Mouse (Mus musculus): ENCODE data around the gene Sf3a1.

Gene Sf3a1

DNA sequence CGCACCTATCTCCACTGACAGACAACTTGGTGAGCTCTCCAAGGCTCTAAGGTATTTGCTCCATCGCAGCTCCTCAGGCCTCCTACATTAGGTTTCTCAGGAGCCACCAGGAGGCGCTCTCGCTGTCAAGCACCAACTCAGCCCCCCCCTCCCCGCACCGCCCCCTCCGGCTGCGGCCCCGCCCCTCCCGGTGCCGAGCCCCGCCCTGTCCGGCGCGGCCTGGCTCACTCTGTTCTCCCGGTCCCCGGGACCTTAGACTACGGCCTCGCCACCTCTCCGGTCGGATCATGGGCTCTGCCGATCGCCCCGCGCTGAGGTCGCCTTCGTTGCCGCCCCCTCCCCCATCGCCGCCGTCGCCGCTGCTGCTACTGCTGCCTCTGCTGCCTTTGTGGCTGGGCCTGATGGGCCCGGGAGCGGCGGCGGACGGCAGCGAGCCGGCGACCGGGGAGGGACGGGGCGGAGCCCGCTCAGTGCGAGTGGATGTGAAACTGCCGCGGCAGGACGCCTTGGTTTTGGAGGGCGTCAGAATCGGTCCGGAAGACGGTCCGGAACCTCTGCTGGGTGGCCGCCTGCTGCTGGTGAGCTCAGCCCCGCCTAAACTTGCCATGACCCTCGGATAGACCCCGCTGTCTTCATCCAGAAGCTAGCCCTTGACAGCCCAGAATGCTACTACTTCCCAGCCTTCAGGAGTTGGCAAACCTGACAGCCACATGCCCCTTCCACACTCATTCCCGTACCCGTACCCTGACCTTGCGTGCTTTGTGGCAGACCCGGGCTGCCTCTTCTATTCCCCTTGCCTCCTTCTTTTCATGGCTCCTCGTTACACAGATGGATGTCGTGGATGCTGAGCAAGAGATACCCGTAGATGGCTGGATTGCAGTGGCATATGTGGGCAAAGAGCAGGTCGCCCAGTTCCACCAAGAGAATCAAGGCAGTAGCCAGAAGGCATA, 24.9 kb upstream of the Sf3a1 start, which contains the start of gene Rnf215:
TSS of gene Rnf215 (plus strand) at position 217 of the 950 bp plus-strand sequence.
- DNase-seq (ENCODE audit: low read depth in 1 of 2, low spot score in 2 of 2): peak; percentile 48 to 75

DNA sequence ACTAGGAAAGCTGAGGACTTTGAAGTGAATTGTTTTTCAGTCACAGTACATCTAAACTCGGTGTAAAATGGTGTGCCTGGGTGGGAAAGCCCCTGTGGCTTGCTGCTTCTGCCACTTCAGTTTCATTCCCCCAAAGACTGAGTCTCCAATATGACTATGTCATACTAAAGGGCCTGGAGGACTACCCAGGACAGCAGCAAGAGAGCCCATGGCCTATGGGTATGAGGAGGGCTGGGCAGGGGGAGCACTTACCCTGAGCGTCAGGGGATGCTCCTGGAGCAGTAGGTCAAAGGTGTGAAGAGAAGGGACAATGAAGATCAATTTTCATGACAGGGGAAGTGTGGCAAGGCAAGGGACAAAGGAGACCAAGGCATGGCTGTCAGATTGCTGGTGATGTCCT, 21.2 kb upstream of the Sf3a1 start:
- no peak for DNase-seq (ENCODE audit: low read depth in 1 of 2, low spot score in 2 of 2)

DNA sequence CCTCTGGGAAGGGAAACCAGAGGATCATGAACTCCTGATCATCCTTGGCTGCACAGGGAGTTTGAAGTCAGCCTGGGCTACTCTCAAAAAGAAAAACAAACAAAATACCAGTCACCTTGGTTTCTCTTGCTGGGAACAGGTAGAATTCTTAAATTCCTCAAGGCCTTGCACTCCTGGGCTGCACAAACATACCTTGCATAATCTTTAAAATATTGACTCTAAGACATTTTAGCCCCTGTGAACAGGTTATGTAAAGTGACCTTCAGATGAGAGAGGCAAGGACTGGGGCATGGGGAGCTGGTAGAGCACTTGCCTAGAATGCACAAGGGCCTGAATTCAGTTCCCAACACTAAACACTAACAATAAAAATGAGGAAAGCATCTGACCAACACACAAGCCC, 18.6 kb upstream of the Sf3a1 start:
- no peak for DNase-seq (ENCODE audit: low read depth in 1 of 2, low spot score in 2 of 2)

DNA sequence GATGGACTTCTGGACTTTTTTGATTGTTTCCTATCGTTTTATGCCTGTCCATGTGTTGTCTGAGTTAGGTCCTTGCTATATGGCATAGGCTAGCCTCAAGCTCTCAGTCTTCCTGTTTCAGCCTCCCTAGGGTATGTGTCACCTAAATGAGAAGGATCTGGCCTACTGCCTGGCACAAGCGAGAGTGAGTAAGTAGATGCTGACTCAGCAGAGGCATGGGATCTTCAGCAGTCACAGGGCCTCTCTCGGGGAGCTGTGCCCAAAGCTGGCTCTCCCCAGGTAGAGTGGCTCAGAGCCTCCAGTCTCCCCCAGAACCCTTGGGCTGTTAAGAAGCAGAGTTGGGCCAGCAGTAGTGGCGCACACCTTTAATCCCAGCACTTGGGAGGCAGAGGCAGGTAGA, 17.8 kb upstream of the Sf3a1 start:
- no peak for DNase-seq (ENCODE audit: low read depth in 1 of 2, low spot score in 2 of 2)

DNA sequence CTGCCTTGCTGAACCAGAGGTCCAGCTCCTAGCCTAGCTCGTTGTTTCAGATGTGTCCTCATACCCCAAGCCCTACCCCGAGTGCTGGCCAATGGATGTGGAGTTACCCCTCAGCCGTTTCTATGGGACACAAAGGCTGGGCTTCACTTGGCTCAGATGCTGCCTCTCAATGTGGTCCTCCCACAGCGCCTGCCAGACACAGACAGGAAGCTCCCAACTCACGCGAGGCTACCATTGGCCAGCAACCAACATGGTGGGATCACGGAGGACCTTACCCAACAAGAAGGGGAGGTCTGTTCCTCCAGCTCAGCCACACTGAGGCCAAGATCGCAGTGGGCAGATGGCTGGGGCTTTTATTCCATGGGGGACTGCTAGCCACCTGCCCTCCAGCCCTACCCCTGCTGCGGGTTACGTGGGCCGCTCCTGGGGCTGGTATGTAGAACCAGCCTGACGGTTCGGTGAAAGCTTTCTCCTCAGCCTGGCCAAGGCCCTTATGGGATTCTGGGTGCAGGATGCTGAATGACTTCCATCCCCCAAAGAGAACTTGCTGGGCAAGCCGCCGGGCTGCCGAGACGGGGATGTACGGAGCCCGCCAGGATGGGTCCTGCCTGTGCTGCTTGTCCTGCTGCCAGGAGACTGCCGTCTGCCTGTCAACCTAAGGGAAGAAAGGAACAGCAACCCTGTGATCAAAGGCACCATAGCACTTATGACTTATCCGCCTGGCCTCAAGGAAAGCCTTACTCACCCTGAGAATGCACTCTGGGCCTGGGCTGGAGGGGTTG, 16.7 kb upstream of the Sf3a1 start:
- no peak for DNase-seq (ENCODE audit: low read depth in 1 of 2, low spot score in 2 of 2)

DNA sequence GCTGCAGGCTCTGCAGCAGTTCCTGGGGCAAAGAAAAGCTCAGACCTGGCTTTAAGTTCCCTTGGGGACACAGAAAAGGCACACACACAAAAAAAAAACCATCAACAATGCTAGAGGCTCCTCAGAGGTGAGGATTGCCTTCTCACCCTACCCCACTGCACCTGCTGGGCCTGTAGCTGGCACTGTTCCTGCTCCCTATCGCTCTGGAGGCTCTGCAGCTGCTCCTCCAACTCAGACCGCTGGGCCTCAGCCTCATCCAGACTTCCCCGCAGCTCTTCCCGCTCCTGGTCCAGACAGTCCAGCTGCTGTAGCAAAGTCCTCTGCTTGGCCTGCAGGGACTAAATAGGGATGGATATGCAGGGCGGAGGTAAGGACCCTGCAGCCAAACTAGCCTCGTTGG, 13.8 kb upstream of the Sf3a1 start:
- DNase-seq (ENCODE audit: low read depth in 1 of 2, low spot score in 2 of 2): no peak

DNA sequence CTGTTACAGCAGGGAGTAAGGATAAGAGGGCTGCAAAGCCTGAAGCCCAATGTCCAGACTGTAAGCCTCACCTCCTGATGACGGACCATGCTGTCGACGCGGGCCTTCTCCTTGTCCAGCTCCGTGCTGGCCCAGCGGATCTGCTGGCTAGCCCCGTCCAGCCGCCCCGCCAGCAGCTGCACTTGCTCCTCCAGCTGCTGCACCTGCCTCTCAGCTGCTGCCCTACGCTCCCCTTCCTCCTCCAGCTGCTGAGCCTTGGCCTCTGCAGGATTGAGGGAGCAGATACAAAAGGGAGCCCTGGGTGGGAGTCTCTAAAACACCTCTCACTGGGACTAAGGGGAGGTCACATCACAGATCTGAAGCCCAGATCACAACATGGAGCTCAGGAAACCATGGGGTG, 13.1 kb upstream of the Sf3a1 start:
- DNase-seq (ENCODE audit: low read depth in 1 of 2, low spot score in 2 of 2): no peak

DNA sequence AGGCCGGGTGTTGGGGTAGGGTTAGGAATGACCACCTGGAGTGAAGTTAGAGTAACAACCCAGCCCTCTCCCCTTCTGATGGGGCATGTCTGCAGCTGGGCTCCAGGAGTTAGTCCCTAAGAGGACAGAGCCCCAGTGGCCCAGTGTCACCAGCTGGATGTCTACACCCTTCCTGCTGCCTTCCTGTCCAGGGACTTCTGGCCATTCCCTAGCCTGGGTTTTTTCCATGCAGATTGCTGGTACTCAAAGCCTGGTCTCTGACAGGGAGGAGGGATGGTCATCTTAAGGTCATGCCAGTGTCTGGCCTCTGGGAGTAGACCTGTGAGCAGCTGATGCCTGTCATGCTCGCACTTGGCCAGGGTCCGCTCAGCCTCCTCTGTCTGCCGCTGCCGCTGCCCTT, 12.0 kb upstream of the Sf3a1 start:
- no peak for DNase-seq (ENCODE audit: low read depth in 1 of 2, low spot score in 2 of 2)

DNA sequence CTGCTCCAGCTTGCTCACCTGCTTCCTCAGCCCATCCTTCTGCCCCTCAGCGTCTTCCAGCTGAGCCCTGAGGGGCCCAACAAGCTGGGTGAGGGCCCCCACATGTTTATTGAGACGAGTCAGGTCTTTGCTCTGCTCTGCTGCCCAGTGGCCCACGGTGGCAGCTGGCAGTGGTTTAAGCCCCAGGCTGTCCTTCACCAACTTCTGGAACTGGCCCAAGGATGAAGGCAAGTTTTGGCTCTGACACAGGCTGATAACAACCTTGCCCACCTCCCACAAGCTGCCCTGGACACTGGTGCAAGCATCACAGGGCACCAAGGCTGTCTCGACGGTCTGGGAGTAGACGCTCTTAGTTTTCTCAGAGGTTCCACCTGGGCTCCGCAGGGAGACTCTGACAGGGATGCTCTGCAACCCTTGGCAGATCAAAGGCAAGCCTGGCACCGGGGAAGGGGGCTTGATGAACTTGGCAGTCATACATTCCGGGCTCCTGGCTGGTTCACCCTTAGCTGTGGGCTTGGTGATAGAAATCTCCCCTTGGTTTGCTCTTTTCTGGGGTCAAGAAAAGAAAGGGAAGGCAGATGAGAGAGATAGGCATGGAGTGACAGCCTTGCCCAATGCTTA, 11.5 kb upstream of the Sf3a1 start:
- DNase-seq (ENCODE audit: low read depth in 1 of 2, low spot score in 2 of 2): no peak

DNA sequence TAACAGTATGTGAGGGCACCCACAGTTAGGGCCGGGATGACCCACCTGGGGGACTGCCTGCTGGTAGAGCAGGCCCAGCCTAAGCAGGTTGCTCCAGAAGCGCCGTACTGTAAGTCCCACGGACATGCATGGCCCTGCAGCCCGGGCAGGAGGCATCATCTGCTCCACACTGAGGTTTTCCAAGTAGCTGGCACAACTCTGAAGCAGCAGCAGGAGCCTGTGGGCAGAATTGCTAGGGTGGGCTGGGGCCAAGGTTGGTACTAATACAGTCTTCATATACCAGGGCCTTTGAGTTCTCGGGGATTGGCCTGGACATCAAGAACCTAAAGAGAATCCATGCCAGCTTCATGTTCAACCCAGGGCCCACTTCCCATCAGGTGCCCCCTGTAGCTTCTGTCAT, 10.3 kb upstream of the Sf3a1 start:
- DNase-seq (ENCODE audit: low read depth in 1 of 2, low spot score in 2 of 2): no peak

DNA sequence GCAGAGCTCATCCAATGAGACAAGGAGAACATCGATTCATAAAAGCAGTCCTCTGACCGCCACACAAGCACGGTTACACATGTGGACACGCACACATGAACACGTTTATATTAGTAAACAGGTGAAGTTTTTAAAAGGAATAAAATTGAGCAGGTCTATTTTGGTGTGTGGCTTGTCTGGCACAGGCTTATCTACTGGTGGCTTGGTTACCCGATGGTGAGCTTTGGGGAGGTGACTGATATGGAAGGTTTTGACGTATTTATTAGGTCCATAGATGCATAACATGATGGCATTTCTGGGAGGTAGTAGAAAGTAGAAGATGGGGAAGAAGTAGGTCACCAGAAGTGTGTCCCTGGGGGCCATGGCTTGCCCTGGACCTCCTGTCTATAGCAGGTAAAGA, 6.5 kb upstream of the Sf3a1 start:
- no peak for DNase-seq (ENCODE audit: low read depth in 1 of 2, low spot score in 2 of 2)

DNA sequence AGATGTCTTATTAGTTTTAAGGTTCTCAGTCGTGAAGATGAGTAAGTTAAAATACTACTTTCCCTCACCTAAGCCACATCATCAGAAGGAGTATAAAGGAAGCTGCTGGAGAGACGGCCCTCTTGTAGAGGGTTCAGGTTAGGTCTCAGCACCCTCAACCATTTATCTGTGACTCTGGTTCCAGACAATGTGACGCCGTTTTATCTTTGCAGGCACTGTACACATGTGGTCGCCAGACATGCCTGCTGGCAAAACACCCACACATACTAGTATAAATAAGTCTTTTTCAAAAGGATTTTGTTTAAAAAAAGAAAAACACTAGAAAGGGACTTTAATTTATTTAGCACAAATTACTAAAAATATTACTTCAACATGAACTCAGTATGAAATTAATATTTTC, 4.5 kb upstream of the Sf3a1 start:
- DNase-seq (ENCODE audit: low read depth in 1 of 2, low spot score in 2 of 2): no peak

DNA sequence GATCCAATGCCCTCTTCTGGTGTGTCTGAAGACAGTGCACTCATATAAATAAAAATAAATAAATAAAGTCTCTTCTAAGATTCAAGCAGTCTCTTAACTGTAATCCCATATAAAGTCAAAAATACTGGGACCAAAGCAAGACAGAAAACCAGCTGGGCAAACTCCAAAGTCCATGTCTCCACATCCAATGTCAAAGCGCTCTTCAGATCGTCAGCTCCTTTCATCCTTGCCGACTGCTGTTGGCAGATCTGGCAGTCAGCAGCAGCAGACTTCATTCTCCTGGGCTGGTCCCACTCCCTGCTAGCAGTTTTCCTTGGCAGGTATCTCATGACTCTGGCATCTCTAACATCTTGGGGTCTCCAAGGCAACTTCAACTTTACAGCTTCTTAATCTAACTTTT, 1.5 kb upstream of the Sf3a1 start:
- DNase-seq (ENCODE audit: low read depth in 1 of 2, low spot score in 2 of 2): no peak

DNA sequence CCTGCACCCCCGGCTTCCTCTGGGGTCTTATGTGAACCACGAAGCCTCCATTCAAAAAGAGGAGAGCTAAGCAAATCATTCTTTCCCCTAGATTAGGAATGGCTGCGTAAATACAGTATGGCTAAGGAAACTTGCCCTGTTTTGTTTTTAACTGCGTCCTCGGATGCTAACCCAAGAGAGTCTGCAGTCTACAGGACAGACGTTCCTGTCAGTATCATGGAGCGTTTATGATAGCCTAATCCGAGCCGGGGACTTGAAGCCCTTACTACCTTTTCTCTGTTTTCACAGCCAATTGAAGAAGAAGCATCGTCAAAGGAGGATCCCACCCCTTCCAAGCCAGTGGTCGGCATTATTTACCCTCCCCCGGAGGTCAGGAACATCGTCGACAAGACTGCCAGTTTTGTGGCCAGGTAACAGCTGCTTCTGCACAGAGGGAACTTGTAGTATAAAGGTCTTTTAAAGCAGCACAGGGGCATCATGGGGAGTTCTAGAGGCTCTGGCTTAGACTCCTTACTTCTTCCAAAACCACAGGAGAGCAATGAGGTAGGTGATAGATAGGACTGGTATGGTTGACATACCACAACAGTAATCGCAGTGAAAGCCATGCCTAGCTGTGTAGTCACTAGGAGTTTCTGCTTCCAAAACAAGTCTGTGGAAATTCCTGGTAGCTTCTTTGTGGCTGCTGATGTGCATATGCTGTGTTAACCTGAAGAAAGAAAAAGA, 769 bp downstream of the Sf3a1 start:
- DNase-seq (ENCODE audit: low read depth in 1 of 2, low spot score in 2 of 2): no peak

DNA sequence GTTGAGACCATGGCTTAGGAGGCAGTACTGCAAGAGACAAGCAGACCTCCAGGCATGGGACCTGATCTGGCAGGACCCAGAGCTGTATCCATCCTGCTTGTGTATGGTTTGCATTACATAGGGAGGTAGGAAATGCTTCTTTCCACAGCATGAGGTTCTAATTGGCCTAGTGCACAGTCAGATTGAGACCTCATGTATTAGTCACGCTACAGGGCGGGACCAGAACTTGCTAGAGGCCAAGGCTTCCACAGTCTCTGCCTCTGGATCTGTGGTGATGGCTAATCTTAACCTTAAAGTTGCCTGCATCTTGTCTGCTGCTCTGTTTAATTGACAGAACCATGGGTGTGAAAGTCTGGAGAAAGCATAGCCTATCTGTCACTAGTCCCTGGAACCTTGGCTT, 4.6 kb downstream of the Sf3a1 start:
- DNase-seq (ENCODE audit: low read depth in 1 of 2, low spot score in 2 of 2): no peak

DNA sequence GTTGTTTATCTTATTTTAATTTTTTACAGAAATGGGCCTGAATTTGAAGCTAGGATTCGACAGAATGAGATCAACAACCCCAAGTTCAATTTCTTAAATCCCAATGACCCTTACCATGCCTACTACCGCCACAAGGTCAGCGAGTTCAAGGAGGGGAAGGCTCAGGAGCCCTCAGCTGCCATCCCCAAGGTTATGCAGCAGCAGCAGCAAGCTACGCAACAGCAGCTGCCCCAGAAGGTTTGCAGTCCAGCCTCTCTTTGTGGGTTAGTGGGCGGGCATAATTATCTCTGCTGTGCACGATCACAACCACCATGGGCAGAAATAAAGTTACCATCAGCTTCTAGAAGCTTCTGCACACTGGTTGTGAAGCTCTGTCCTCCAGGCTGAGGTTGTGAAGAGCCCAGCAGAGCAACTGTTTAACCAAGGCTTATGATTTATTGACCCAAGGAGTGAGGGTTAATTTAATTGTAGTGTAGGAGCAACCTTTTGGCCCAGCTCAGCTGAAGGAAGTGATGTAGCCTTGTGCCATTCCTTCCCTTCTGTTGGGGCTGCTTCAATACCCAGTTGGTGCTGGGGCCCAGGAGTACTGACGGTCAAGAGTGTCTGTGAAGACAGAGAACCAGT, 6.4 kb downstream of the Sf3a1 start:
- DNase-seq (ENCODE audit: low read depth in 1 of 2, low spot score in 2 of 2): no peak

DNA sequence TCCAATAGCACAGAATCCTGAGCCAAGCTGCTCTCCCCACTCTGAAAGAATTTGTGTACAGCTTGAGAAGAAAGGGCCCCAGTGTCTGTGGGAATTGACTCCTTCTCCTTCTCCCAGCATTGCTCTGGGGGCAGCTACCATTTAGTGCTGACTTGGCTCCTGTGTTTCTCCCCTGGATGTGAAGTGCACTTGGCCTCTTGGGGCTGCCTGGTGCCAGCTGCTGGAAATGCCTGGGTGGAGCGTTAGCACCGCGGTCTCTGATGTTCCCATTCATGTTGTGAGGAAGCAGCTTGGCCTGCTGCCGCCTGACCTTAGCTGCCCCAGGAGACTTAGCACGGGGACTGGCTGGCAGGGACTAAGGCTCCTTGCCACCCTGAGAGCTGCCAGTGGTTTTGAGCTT, 14.4 kb downstream of the Sf3a1 start:
- DNase-seq (ENCODE audit: low read depth in 1 of 2, low spot score in 2 of 2): no peak

DNA sequence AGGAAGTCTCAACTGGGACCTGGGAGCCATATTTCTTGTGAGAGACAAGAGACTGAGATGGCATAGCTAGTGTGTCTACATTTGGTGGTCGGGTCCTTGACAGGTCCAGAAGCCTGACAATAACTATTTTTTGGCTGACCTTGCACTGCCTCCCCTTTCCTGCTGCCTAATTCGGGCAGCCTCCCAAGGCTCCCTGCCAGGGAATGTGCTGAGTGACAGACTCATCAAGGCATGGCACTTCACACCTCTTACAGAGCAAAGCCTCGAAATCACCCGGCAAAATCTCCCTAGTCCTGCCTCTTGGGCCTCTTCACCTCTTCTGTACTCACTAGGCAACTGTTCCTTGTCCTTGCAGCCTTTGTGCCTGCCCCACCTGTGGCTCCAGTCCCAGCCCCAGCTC, 17.6 kb downstream of the Sf3a1 start:
- DNase-seq (ENCODE audit: low read depth in 1 of 2, low spot score in 2 of 2): no peak

DNA sequence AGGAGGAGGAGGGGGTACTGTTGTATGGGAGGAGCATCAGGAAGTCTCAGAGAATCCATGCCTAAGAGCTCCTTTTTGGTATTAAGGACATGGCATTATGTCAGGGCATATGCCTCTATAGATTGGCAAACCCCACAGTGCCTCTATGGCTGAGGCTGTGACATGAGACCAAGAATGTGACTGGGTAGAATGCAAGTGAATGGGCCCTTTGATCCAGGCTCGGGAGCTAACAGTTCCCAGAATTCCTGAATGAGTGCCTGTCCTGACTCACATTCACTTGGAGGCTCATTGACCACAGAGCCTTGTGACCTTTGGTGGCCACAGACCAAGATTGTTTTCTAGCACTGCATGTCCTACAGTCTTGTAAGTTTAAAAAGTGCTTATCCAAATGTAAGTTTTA, 21.9 kb downstream of the Sf3a1 start:
- no peak for DNase-seq (ENCODE audit: low read depth in 1 of 2, low spot score in 2 of 2)

DNA sequence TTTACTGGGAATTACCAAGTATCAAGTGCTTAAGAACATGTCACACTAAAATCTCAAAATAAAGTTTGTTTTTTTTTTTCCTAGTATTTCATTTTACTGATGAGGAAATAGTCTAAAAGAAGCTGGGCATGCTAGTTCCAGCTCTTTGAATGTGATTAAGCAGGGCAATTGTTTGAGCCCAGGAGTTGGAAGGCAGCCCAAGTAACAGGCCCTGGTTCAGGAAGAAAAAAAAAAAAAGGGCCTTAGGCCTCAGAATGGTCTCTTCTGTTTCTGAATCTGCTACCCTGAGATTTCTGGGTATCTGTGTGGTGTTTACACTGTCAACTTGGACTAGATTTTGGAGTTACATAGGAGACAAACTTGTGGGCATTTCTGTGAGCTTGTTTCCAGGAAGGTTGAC, 23.4 kb downstream of the Sf3a1 start:
- no peak for DNase-seq (ENCODE audit: low read depth in 1 of 2, low spot score in 2 of 2)

Data from monocyte, adult 2 months (primary cell).